Mouse (Mus musculus) layer of hippocampus, adult 9-10 months (tissue): Measurements from ENCODE around the gene Fopnl.

ENCODE experiments used
- DNase-seq: peaks from one replicate; pipeline ENCODE4 v3.0.0; 2022; ENCODE audit warnings: low spot score

The Fopnl gene

DNA sequence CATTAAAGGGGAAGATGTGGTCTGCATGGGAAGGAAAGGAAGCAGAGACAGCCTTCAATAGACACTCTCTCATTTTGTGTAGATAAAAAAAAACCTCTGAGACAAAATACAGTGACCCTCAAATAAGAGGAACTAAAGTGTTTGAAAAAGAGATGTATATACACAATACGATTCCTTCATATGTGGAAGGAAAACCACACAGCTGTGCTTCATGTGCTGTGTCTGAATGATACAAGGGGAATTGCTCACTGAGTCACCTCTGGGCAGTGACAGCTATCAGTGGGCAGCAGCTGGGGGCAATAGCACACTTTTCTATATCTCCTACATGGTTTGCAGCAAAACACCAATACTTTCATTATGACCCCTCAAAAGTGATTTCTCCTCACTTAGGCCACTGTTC, 9.8 kb downstream of the Fopnl start:
- no peak for DNase-seq

GRCm38 (mm10) chr16:14306451-14306850, 10.8 kb downstream of the Fopnl start:
- no peak for DNase-seq

DNA sequence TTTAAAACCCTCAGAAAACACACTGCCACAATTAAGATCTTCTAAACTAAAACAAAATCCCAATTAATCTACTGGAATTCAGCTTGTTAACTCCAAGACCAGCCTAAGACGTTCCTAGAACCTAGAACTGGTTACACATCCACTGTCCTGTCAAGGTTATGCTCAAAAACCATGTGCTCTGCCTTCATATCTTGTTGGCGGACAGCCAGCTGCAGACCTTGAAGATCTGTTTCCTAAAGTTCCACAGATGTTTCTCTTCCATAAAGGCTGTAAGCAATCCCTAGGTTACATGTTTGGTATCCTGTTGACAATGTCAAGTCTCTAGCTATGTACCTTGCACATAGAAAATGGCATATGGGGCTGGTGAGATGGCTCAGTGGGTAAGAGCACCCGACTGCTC, 12.4 kb downstream of the Fopnl start:
- no peak for DNase-seq

GRCm38 (mm10) chr16:14303676-14304075, 13.5 kb downstream of the Fopnl start:
- no peak for DNase-seq

- no peak for DNase-seq
Observed at GRCm38 (mm10) chr16:14303148-14303547, 14.1 kb downstream of the Fopnl start.

- no peak for DNase-seq
Observed at GRCm38 (mm10) chr16:14298461-14298860, 18.7 kb downstream of the Fopnl start.

DNA sequence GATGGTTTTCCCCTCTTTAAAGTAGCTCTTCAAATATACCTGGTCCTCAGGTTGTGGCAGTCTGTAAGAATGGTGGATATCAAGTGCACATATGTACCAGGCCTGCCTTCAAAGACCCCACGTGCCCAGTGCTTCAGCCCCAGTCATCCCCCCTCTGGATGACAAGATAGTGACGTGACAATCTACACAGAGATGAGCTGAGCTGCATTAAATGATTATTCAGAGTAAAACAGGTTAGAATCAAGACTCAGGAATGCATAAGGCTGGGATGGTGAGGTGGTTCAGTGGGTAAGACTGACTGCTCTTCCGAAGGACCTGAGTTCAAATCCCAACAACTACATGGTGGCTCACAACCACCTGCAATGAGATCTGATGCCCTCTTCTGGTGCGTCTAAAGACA, 19.5 kb downstream of the Fopnl start:
- DNase-seq: no peak

DNA sequence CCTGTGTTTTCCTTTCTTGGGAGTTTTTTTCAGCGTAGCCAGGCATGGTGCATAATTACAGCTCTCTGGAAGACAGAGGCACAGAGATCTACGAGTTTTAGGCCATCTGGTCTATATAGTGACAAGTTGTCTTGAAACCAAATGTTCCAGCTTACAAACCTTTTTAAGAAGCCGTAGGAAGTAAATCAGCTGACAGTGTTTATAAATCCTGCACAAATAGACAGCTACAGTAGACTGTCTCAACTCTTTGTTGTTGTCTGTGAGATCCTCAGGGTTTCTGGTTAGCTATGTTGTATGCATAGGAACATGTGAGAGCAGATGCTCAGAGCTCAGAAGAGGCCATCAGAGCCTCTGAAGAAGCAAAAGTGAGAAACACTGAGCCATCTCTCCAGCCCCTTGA, 20.1 kb downstream of the Fopnl start:
- no peak for DNase-seq

GRCm38 (mm10) chr16:14296544-14297124, 20.6 kb downstream of the Fopnl start:
- no peak for DNase-seq

GRCm38 (mm10) chr16:14295291-14295690, 21.9 kb downstream of the Fopnl start:
- no peak for DNase-seq

DNA sequence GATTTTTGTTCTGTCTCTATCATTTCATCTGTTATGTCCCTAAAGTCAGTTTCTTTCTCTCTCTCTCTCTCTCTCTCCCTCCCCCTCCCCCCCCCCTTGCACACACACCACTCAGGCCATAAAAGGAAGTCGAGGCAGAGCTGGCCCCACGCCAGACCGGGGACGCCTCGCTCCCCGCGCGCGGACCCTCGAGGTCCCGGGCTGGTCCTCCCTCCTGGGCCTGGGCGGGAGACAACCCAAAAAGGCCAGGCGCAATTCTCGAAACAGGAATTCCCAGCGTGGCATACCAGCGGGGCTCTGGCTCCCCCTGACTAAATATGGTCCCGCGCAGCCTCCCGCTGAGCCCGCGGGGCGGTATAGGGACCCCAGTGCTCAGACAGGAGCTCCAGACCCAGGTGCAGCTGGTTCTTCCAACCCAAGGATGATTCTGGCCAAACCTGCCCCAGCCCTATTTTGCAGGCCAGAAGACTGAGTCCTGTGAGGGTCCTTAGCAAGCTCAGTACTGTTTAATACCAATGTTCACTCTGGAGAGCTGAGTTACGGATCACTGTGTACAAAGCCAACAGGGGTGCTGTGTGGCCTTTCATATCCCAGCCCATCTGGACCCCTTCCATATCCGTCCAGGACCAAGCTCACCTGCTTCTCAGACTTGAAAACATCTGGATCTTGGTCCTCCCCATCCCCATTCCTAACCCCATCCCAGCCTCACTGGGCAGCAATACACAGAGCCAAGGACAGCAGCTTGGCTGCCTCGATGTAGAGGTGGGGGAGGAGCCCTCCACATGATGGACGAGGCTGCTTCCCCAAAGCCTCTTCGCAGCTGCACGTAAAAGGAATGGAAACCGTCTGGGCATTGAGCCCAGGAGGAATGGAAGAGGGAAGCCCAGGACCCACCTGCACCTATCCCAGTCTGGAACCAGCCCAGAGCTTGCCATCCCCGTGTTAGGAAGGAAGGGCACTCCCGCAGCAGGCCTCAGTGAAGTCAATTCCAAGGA, 24.7 kb downstream of the Fopnl start:
- DNase-seq: no peak

DNA sequence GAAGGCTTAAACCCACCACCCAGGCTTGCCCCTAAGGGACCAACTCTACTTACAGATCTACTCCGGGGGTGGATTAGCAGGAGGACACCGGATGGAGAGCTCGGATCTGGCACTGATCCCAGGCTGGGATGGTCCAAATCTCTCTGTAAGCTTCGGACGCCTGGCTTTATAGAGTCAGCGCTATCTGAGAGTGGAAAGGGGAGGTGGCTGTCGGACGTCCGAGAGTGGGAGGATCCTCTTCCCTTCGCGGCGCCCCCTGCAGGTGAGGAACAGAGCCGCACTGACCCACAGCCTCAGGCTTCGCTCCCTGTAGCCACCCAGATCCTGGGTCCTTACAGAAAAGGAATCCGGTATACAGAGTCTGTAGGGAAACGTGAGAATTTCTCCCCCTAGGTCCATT, 26.0 kb downstream of the Fopnl start, which contains the start of gene Myh11:
TSS of gene Myh11 (minus strand) at position 150 of the 400 bp plus-strand sequence.
- DNase-seq: no peak

- no peak for DNase-seq
Observed at GRCm38 (mm10) chr16:14272374-14272965, 44.7 kb downstream of the Fopnl start.

DNA sequence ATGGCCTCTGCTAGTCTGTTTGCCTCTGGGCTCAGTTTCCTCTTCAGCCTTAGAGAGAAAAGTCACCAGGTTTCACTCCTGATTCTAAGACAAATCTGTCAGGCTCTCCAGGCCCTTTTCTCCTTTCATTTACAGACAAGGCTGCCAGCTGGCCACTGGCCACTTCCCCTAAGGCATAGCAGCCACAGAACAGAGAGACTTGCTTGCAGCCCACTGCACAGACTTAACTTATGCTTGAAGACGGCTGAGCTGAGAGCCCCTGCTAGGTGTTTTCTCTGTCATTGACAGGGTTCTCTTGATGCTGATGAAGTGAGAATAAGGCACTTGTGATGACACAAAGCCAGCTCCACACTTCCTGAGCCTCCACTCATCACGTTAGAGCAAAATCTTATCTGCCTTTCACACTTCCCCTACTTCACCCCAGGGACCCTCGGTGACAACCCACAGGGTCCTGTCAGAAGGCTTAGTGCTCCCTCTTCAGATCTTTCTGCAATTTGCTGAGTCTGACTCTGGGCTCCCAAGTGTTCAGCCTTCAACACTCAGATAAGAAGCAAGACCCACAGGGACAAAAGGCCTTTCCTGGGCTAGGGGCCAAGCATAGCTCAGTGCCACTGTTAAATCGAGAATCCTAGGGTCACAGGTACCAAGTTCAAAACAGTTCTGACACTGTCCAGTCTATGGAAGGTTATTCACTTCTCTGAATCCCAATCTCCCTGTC, 51.8 kb downstream of the Fopnl start:
- no peak for DNase-seq

DNA sequence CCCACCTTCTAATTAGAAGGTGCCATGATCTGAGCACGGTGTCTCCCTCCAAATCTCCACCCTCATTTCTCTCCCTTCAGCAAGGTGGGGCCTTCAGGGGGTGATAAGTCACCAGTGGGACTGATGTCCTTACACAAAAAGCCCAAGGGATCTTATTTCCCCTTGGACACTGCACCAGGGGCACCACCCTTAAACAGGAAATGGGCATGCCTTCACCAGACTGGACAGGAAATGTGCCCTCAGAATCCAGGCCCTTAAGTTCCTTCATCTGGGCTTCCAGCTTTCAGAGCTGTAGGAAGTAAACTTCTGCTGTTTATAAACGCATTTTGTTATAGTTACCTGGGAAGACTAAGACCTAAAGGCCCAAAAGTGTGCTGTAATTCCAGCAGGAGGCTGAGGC, 52.7 kb downstream of the Fopnl start:
- DNase-seq: no peak

GRCm38 (mm10) chr16:14263241-14263640, 54.0 kb downstream of the Fopnl start:
- DNase-seq: no peak

DNA sequence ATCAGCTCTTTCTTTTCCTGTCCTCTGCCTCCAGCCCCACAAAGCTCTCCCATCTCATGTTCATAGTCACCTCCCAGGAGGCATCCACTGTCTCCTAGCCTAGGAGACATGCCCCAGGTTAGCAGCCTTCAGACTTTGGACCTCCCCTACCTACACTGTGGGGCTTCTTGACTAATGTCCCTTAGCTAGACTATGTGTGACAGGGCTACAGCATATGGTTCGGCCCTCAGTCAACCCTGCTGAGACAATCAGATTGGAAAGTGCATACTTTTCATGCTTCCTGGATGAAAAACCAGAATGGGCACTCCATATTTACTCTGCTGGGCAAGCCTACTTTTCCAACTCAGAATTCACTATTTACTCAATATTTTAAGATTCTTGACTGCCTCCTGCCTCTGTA, 54.8 kb downstream of the Fopnl start:
- DNase-seq: no peak

DNA sequence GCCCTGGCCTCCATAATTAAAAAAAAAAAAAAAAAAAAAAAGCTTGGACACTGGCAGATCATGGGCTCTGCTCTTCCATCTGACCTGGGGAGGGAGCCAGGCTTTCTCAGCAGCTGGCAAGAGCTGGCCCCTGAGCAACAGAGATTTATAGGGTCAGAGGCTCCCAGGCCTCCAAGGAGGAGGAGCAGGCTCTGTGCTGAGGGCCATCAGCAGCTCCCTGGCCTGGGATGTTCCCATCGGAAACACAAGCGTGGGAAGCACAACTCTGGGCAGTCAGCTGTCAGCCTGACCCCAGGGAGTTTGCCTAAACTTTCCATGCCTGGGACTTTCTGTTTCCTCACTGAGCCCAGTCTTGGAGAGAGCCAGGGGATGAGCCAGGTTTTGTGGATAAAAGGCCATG, 58.3 kb downstream of the Fopnl start:
- no peak for DNase-seq

DNA sequence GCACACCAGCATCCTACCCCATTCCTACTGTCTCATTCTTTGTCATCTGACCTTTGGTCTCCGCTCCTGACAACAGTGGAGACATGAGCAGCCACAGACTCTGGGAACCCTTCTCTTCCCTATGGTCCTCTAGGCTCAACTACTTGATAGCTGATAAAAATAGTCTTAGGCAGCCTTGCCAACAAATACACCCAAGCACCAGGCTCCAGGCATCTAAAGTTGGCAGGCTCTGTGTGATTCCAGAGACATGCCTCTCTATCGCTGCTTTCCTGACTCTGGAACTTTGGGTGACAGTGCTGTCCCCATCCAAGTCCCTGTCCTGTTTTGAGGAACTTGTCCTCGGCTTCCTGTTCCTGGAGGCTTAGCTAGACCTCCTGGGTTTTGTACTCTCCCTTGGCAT, 63.6 kb downstream of the Fopnl start:
- no peak for DNase-seq

GRCm38 (mm10) chr16:14252877-14253276, 64.3 kb downstream of the Fopnl start:
- DNase-seq: no peak

- no peak for DNase-seq
Observed at GRCm38 (mm10) chr16:14249913-14250312, 67.3 kb downstream of the Fopnl start.
